Mouse (Mus musculus): ENCODE measurements at regions not wholly inside any gene's neighbourhood (a gene's known extent, or its start where the extent isn't known, plus 50 kb on each side); places are given as distances from the start of the nearest gene placed in this dataset.

DNA sequence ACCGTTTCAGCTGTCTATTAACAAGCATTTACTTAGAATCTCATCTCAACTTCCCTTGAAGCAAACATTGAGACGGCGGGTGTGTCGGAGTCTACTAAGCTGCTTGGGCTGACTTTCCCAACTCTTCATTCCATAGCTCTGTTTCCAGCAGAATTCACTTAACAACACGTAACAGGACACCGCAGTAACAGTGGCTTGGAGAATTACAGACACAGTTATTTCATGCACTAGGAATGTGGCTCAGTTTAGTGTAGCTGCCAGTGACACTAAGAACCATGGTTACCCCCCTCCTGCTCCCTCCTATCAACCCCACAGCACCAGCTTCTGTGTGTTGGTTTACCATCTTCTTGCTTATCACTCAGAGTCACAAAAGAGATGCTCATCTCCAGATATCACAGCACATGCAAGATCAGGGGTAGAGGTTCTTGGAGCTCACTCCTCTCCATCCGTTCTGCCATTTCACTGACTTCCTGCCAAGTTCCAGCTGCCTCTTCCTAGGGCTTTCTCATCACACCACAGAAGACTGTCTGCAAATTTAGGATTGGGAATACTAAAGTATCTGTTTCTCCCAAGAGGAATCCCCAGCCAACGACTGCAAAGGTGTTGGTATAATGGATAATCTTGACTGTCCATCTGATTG lies 90.7 kb downstream of the Banf2 start:
- H3K9me3 ChIP-seq (ENCODE audit: control insufficient read depth, insufficient read depth, low read depth, low read length): no peaks in the 10 kb centered on the region
- no peak for DNase-seq (ENCODE audit: low read depth, low spot score)
- H3K9ac ChIP-seq (ENCODE audit: insufficient read depth, low read depth, low read length, poor library complexity, severe bottlenecking): no peak overlapping the region
- no peak for TF ChIP-seq MAFK (IDR thresholded peaks at IDR 0.05; ENCODE audit: insufficient read depth, low read depth, low read length)
- no peak for TF ChIP-seq HCFC1 (IDR thresholded peaks at IDR 0.05; ENCODE audit: borderline replicate concordance, insufficient read depth, low read length)
- no peak for TF ChIP-seq CHD2 (IDR thresholded peaks at IDR 0.05; ENCODE audit: low read depth, low read length)
- no peak for TF ChIP-seq ZC3H11A (IDR thresholded peaks at IDR 0.05; ENCODE audit: borderline replicate concordance, low read depth, low read length)
- TF ChIP-seq ZNF384 (IDR thresholded peaks at IDR 0.05; ENCODE audit: low read depth, low read length): no peak
- H3K4me3 ChIP-seq (ENCODE audit: insufficient read depth in 1 of 2, low read depth in 1 of 2, low read length in 2 of 2, poor library complexity in 1 of 2, severe bottlenecking in 1 of 2): no peak overlapping the region
- no peaks in the 10 kb centered on the region for H3K4me1 ChIP-seq (ENCODE audit: control insufficient read depth in 2 of 2, insufficient read depth in 2 of 2, low read length in 2 of 2, poor library complexity in 1 of 2)
- in situ Hi-C loops (cut with MboI; ENCODE audit: low sequenced_read_pairs in 2 of 2, unreplicated experiment in 2 of 2): no loop called here
- no peaks in the 10 kb centered on the region for H3K36me3 ChIP-seq (ENCODE audit: control insufficient read depth, insufficient read depth, low read length, poor library complexity, severe bottlenecking)
- no peak overlapping the region for H3K27ac ChIP-seq (ENCODE audit: insufficient read depth, low read depth, low read length, poor library complexity, severe bottlenecking)

DNA sequence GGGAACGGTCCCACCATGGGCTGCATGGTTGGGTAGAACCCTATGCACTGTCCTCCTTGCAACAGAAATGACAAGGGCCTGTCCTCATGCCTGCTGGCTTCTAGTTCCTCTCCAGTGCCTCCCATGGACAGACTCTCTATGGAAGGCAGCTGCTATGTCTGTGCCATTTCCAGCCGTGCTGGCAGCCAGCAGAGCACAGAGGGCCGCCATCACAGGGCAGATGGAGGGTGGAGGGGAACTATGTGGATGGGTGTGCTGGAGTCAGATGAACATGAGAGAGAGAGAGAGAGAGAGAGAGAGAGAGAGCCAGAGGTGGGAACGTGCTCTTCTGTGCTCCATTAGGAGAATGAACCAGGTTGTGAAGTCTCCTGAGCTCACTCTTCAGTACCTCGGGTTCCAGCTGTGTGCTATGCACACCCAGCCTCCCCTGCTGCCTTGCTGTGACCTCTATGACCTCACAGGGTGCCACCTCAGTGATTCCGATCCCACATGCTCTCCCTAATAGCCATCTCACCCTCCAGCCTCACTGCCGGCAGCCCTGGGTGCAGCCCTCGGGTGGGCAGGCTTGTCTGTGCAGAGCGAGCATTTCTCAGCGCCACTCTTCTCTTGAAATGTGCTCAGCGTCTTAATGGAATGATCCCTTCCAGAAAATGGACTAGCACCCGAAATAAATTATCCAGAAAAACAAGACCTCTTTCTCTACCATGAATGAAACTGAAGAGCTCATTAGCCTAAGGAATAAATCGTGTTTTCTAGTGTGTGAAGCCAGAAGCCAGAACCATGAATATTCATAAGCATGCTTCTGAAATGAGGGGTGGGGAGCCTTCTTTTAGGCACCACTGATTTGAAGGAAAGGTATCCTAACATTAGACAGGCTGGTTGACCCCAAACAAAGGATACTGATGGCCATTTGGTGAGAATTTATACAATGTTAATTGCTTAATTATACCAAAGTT lies 94.5 kb downstream of the Banf2 start:
- in situ Hi-C loops (cut with MboI; ENCODE audit: low sequenced_read_pairs in 2 of 2, unreplicated experiment in 2 of 2): no loop called here
- Histone ChIP-seq H3K27ac (ENCODE audit: insufficient read depth, low read depth, low read length, poor library complexity, severe bottlenecking) (no peak overlapping the region), H3K9ac (ENCODE audit: insufficient read depth, low read depth, low read length, poor library complexity, severe bottlenecking) (no peak overlapping the region), H3K4me1 (ENCODE audit: control insufficient read depth in 2 of 2, insufficient read depth in 2 of 2, low read length in 2 of 2, poor library complexity in 1 of 2) (no peaks in the 10 kb centered on the region), H3K36me3 (ENCODE audit: control insufficient read depth, insufficient read depth, low read length, poor library complexity, severe bottlenecking) (no peaks in the 10 kb centered on the region), H3K9me3 (ENCODE audit: control insufficient read depth, insufficient read depth, low read depth, low read length) (no peaks in the 10 kb centered on the region), H3K4me3 (ENCODE audit: insufficient read depth in 1 of 2, low read depth in 1 of 2, low read length in 2 of 2, poor library complexity in 1 of 2, severe bottlenecking in 1 of 2) (no peak overlapping the region)
- no peak for DNase-seq (ENCODE audit: low read depth, low spot score)
- TF ChIP-seq HCFC1 (IDR thresholded peaks at IDR 0.05; ENCODE audit: borderline replicate concordance, insufficient read depth, low read length) (no peak), ZC3H11A (IDR thresholded peaks at IDR 0.05; ENCODE audit: borderline replicate concordance, low read depth, low read length) (no peak), MAFK (IDR thresholded peaks at IDR 0.05; ENCODE audit: insufficient read depth, low read depth, low read length) (no peak), CHD2 (IDR thresholded peaks at IDR 0.05; ENCODE audit: low read depth, low read length) (no peak), ZNF384 (IDR thresholded peaks at IDR 0.05; ENCODE audit: low read depth, low read length) (no peak)

- H3K4me3 ChIP-seq (ENCODE audit: insufficient read depth in 1 of 2, low read depth in 1 of 2, low read length in 2 of 2, poor library complexity in 1 of 2, severe bottlenecking in 1 of 2): no peak overlapping the region
- H3K9ac ChIP-seq (ENCODE audit: insufficient read depth, low read depth, low read length, poor library complexity, severe bottlenecking): no peak overlapping the region
- no peak overlapping the region for H3K27ac ChIP-seq (ENCODE audit: insufficient read depth, low read depth, low read length, poor library complexity, severe bottlenecking)
- DNase-seq (ENCODE audit: low read depth, low spot score): no peak
- H3K36me3 ChIP-seq (ENCODE audit: control insufficient read depth, insufficient read depth, low read length, poor library complexity, severe bottlenecking): no peaks in the 10 kb centered on the region
- no peaks in the 10 kb centered on the region for H3K9me3 ChIP-seq (ENCODE audit: control insufficient read depth, insufficient read depth, low read depth, low read length)
- H3K4me1 ChIP-seq (ENCODE audit: control insufficient read depth in 2 of 2, insufficient read depth in 2 of 2, low read length in 2 of 2, poor library complexity in 1 of 2): no peaks in the 10 kb centered on the region
- in situ Hi-C loops (cut with MboI; ENCODE audit: low sequenced_read_pairs in 2 of 2, unreplicated experiment in 2 of 2): no loop called here
- TF ChIP-seq CHD2 (IDR thresholded peaks at IDR 0.05; ENCODE audit: low read depth, low read length): no peak
- TF ChIP-seq ZC3H11A (IDR thresholded peaks at IDR 0.05; ENCODE audit: borderline replicate concordance, low read depth, low read length): no peak
- no peak for TF ChIP-seq MAFK (IDR thresholded peaks at IDR 0.05; ENCODE audit: insufficient read depth, low read depth, low read length)
- no peak for TF ChIP-seq ZNF384 (IDR thresholded peaks at IDR 0.05; ENCODE audit: low read depth, low read length)
- no peak for TF ChIP-seq HCFC1 (IDR thresholded peaks at IDR 0.05; ENCODE audit: borderline replicate concordance, insufficient read depth, low read length)
Measured at GRCm38 (mm10) chr2:144128038-144128402, 95.2 kb downstream of the Banf2 start.

- H3K9me3 ChIP-seq (ENCODE audit: control insufficient read depth, insufficient read depth, low read depth, low read length): no peaks in the 10 kb centered on the region
- no peak overlapping the region for H3K27ac ChIP-seq (ENCODE audit: insufficient read depth, low read depth, low read length, poor library complexity, severe bottlenecking)
- no peak overlapping the region for H3K4me3 ChIP-seq (ENCODE audit: insufficient read depth in 1 of 2, low read depth in 1 of 2, low read length in 2 of 2, poor library complexity in 1 of 2, severe bottlenecking in 1 of 2)
- in situ Hi-C loops (cut with MboI; ENCODE audit: low sequenced_read_pairs in 2 of 2, unreplicated experiment in 2 of 2): no loop called here
- no peaks in the 10 kb centered on the region for H3K36me3 ChIP-seq (ENCODE audit: control insufficient read depth, insufficient read depth, low read length, poor library complexity, severe bottlenecking)
- TF ChIP-seq HCFC1 (IDR thresholded peaks at IDR 0.05; ENCODE audit: borderline replicate concordance, insufficient read depth, low read length) (no peak), ZC3H11A (IDR thresholded peaks at IDR 0.05; ENCODE audit: borderline replicate concordance, low read depth, low read length) (no peak), ZNF384 (IDR thresholded peaks at IDR 0.05; ENCODE audit: low read depth, low read length) (no peak), MAFK (IDR thresholded peaks at IDR 0.05; ENCODE audit: insufficient read depth, low read depth, low read length) (no peak)
- no peaks in the 10 kb centered on the region for H3K4me1 ChIP-seq (ENCODE audit: control insufficient read depth in 2 of 2, insufficient read depth in 2 of 2, low read length in 2 of 2, poor library complexity in 1 of 2)
- no peak for DNase-seq (ENCODE audit: low read depth, low spot score)
- no peak overlapping the region for H3K9ac ChIP-seq (ENCODE audit: insufficient read depth, low read depth, low read length, poor library complexity, severe bottlenecking)
Measured at GRCm38 (mm10) chr2:144128527-144128926, 95.7 kb downstream of the Banf2 start.

Data from ES-E14 (cell line).